Mouse (Mus musculus): ENCODE data around the gene Cdk8.

GRCm38 (mm10) chr5:146245193-146245592, 14.2 kb downstream of the Cdk8 start:
- TF ChIP-seq GATA1 (IDR thresholded peaks at IDR 0.05; ENCODE audit: borderline replicate concordance, low read length) (no peak), FLI1 (IDR thresholded peaks at IDR 0.05; ENCODE audit: low read length) (no peak)

All from megakaryocyte, embryonic 14.5 days (primary cell).